Mouse (Mus musculus) erythroblast, embryonic 14.5 days (primary cell): Measurements from ENCODE around the gene Kdm4c.

ENCODE experiments used
- GATA1 ChIP-seq: IDR thresholded peaks from 2 replicates; pipeline ENCODE4 v1.6.1; 2012; ENCODE audit warnings: low read length, inconsistent platforms, mixed read lengths
- TAL1 ChIP-seq: IDR thresholded peaks from 3 replicates; pipeline ENCODE4 v1.6.1; 2012; ENCODE audit warnings: low read length, inconsistent platforms, mixed read lengths

DNA sequence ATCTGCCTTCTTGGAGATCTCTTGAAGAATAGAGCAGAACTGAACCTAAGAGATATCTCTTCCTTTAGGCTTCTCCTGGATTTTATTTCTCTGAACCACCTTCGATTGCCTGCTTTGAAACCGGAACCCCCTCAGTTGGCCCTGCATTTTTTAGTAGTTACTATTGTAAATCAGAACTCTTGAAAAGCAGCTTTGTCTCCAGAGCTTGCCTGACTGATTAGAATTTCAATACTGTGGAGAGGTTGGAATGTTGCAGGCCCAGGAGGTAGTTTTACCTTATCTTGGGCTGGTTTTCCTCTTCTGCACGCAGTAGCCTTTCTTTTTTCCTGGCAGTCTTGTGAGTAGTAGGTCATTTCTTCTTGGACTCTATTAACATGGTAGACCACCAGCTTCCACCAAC is 17.0 kb downstream of the Kdm4c start:
- no peak for TF ChIP-seq GATA1
- no peak for TF ChIP-seq TAL1
